Mouse (Mus musculus) E14TG2a.4 (cell line): ENCODE data around the gene Rassf5.

Experiments used
- CTCF ChIP-seq: conservative IDR thresholded peaks from 2 replicates; pipeline ENCODE4 v1.5.1; 2014; ENCODE audit warnings: low read length
- NANOG ChIP-seq: IDR thresholded peaks from 2 replicates; pipeline ENCODE4 v1.6.1; 2014; ENCODE audit warnings: borderline replicate concordance, low read length, mixed read lengths
- POU5F1 ChIP-seq: IDR thresholded peaks from 2 replicates; pipeline ENCODE4 v1.6.1; 2014; ENCODE audit warnings: low read length, borderline replicate concordance

GRCm38 (mm10) chr1:131141449-131141848, 103.6 kb downstream of the Rassf5 start:
- no peak for TF ChIP-seq CTCF
- TF ChIP-seq POU5F1: no peak
- no peak for TF ChIP-seq NANOG
